Mouse (Mus musculus): ENCODE results near the gene Ankrd65. TPM values are rescaled to one million over a fixed set of nuclear protein-coding genes. Genes with fewer than 3 reads are reported as not detected.

Ankrd65 gene
- polyA plus RNA-seq (2014; fragmentation: Illumina TruSeq; extraction: RNeasy Lipid Tissue Mini Kit (QIAGEN cat#74804); ENCODE audit: low read depth, low replicate concordance), result not detected

GRCm38 (mm10) chr4:155790021-155790489 lies at the start of gene Ankrd65:
Gene Ankrd65 (plus strand): TSS chr4:155790439.

GRCm38 (mm10) chr4:155760613-155761355 lies 29.5 kb upstream of the Ankrd65 start, which contains the start of gene Atad3a:
Gene Atad3a (minus strand): TSS chr4:155761093.

GRCm38 (mm10) chr4:155774280-155774754 lies 15.9 kb upstream of the Ankrd65 start, which contains the start of gene Vwa1:
Gene Vwa1 (minus strand): TSS chr4:155774698.

GRCm38 (mm10) chr4:155785819-155786218 lies 4.4 kb upstream of the Ankrd65 start, which contains the start of gene Tmem88b:
Gene Tmem88b (minus strand): TSS chr4:155785874.

GRCm38 (mm10) chr4:155802741-155803339 lies 12.6 kb downstream of the Ankrd65 start, which contains the start of gene Mrpl20:
Gene Mrpl20 (plus strand): TSS chr4:155802878.

GRCm38 (mm10) chr4:155811929-155812664 lies 21.9 kb downstream of the Ankrd65 start, which contains the start of gene Ccnl2:
Gene Ccnl2 (plus strand): TSS chr4:155812489.

GRCm38 (mm10) chr4:155831205-155831766 lies 41.0 kb downstream of the Ankrd65 start, which contains the start of gene Aurkaip1:
Gene Aurkaip1 (plus strand): TSS chr4:155831272.

GRCm38 (mm10) chr4:155839483-155839910 lies 49.3 kb downstream of the Ankrd65 start, which contains the start of gene Mxra8:
Gene Mxra8 (plus strand): TSS chr4:155839680.

GRCm38 (mm10) chr4:155846871-155847578 lies 56.8 kb downstream of the Ankrd65 start, which contains the start of gene Dvl1:
Gene Dvl1 (plus strand): TSS chr4:155847402.

Other genes with a start within 250 kb of the Ankrd65 start
- 60.5 TPM for gene Nadk, start 228.1 kb upstream of the Ankrd65 start, polyA plus RNA-seq (2014; fragmentation: Illumina TruSeq; extraction: RNeasy Lipid Tissue Mini Kit (QIAGEN cat#74804); ENCODE audit: low read depth, low replicate concordance)
- 12.6 TPM for gene Slc35e2, start 189.0 kb upstream of the Ankrd65 start, polyA plus RNA-seq (2014; fragmentation: Illumina TruSeq; extraction: RNeasy Lipid Tissue Mini Kit (QIAGEN cat#74804); ENCODE audit: low read depth, low replicate concordance)
- 70.4 TPM for gene Cdk11b, start 165.6 kb upstream of the Ankrd65 start, polyA plus RNA-seq (2014; fragmentation: Illumina TruSeq; extraction: RNeasy Lipid Tissue Mini Kit (QIAGEN cat#74804); ENCODE audit: low read depth, low replicate concordance)
- not detected for gene Gm10563, start 145.0 kb upstream of the Ankrd65 start, polyA plus RNA-seq (2014; fragmentation: Illumina TruSeq; extraction: RNeasy Lipid Tissue Mini Kit (QIAGEN cat#74804); ENCODE audit: low read depth, low replicate concordance)
- gene Mmp23, start 137.1 kb upstream of the Ankrd65 start, polyA plus RNA-seq (2014; fragmentation: Illumina TruSeq; extraction: RNeasy Lipid Tissue Mini Kit (QIAGEN cat#74804); ENCODE audit: low read depth, low replicate concordance), result 0.54 TPM
- gene Mib2, start 121.2 kb upstream of the Ankrd65 start, polyA plus RNA-seq (2014; fragmentation: Illumina TruSeq; extraction: RNeasy Lipid Tissue Mini Kit (QIAGEN cat#74804); ENCODE audit: low read depth, low replicate concordance), result 1.3 TPM
- gene Fndc10, start 96.1 kb upstream of the Ankrd65 start, polyA plus RNA-seq (2014; fragmentation: Illumina TruSeq; extraction: RNeasy Lipid Tissue Mini Kit (QIAGEN cat#74804); ENCODE audit: low read depth, low replicate concordance), result not detected
- 110 TPM for gene Ssu72, start 85.6 kb upstream of the Ankrd65 start, polyA plus RNA-seq (2014; fragmentation: Illumina TruSeq; extraction: RNeasy Lipid Tissue Mini Kit (QIAGEN cat#74804); ENCODE audit: low read depth, low replicate concordance)
- gene Tmem240, start 55.6 kb upstream of the Ankrd65 start, polyA plus RNA-seq (2014; fragmentation: Illumina TruSeq; extraction: RNeasy Lipid Tissue Mini Kit (QIAGEN cat#74804); ENCODE audit: low read depth, low replicate concordance), result not detected
- gene Atad3a, start 29.3 kb upstream of the Ankrd65 start, polyA plus RNA-seq (2014; fragmentation: Illumina TruSeq; extraction: RNeasy Lipid Tissue Mini Kit (QIAGEN cat#74804); ENCODE audit: low read depth, low replicate concordance), result 5.1 TPM
- gene Vwa1, start 15.7 kb upstream of the Ankrd65 start, polyA plus RNA-seq (2014; fragmentation: Illumina TruSeq; extraction: RNeasy Lipid Tissue Mini Kit (QIAGEN cat#74804); ENCODE audit: low read depth, low replicate concordance), result 0.63 TPM
- 0.98 TPM for gene Tmem88b, start 4.6 kb upstream of the Ankrd65 start, polyA plus RNA-seq (2014; fragmentation: Illumina TruSeq; extraction: RNeasy Lipid Tissue Mini Kit (QIAGEN cat#74804); ENCODE audit: low read depth, low replicate concordance)
- gene Mrpl20, start 12.4 kb downstream of the Ankrd65 start, polyA plus RNA-seq (2014; fragmentation: Illumina TruSeq; extraction: RNeasy Lipid Tissue Mini Kit (QIAGEN cat#74804); ENCODE audit: low read depth, low replicate concordance), result 39.1 TPM
- gene Ccnl2, start 22.1 kb downstream of the Ankrd65 start, polyA plus RNA-seq (2014; fragmentation: Illumina TruSeq; extraction: RNeasy Lipid Tissue Mini Kit (QIAGEN cat#74804); ENCODE audit: low read depth, low replicate concordance), result 177 TPM
- gene Aurkaip1, start 40.8 kb downstream of the Ankrd65 start, polyA plus RNA-seq (2014; fragmentation: Illumina TruSeq; extraction: RNeasy Lipid Tissue Mini Kit (QIAGEN cat#74804); ENCODE audit: low read depth, low replicate concordance), result 4.8 TPM
- gene Mxra8, start 49.2 kb downstream of the Ankrd65 start, polyA plus RNA-seq (2014; fragmentation: Illumina TruSeq; extraction: RNeasy Lipid Tissue Mini Kit (QIAGEN cat#74804); ENCODE audit: low read depth, low replicate concordance), result 52.4 TPM
- gene Dvl1, start 57.0 kb downstream of the Ankrd65 start, polyA plus RNA-seq (2014; fragmentation: Illumina TruSeq; extraction: RNeasy Lipid Tissue Mini Kit (QIAGEN cat#74804); ENCODE audit: low read depth, low replicate concordance), result 1.5 TPM
- 0.13 TPM for gene Tas1r3, start 72.9 kb downstream of the Ankrd65 start, polyA plus RNA-seq (2014; fragmentation: Illumina TruSeq; extraction: RNeasy Lipid Tissue Mini Kit (QIAGEN cat#74804); ENCODE audit: low read depth, low replicate concordance)
- 7.8 TPM for gene Cptp, start 79.0 kb downstream of the Ankrd65 start, polyA plus RNA-seq (2014; fragmentation: Illumina TruSeq; extraction: RNeasy Lipid Tissue Mini Kit (QIAGEN cat#74804); ENCODE audit: low read depth, low replicate concordance)
- gene Ints11, start 79.1 kb downstream of the Ankrd65 start, polyA plus RNA-seq (2014; fragmentation: Illumina TruSeq; extraction: RNeasy Lipid Tissue Mini Kit (QIAGEN cat#74804); ENCODE audit: low read depth, low replicate concordance), result 2.7 TPM
- gene Pusl1, start 101.3 kb downstream of the Ankrd65 start, polyA plus RNA-seq (2014; fragmentation: Illumina TruSeq; extraction: RNeasy Lipid Tissue Mini Kit (QIAGEN cat#74804); ENCODE audit: low read depth, low replicate concordance), result 1.3 TPM
- gene Acap3, start 101.4 kb downstream of the Ankrd65 start, polyA plus RNA-seq (2014; fragmentation: Illumina TruSeq; extraction: RNeasy Lipid Tissue Mini Kit (QIAGEN cat#74804); ENCODE audit: low read depth, low replicate concordance), result 0.47 TPM
- gene Ube2j2, start 153.4 kb downstream of the Ankrd65 start, polyA plus RNA-seq (2014; fragmentation: Illumina TruSeq; extraction: RNeasy Lipid Tissue Mini Kit (QIAGEN cat#74804); ENCODE audit: low read depth, low replicate concordance), result 117 TPM
- 3.3 TPM for gene C1qtnf12, start 171.9 kb downstream of the Ankrd65 start, polyA plus RNA-seq (2014; fragmentation: Illumina TruSeq; extraction: RNeasy Lipid Tissue Mini Kit (QIAGEN cat#74804); ENCODE audit: low read depth, low replicate concordance)
- 6.1 TPM for gene B3galt6, start 202.2 kb downstream of the Ankrd65 start, polyA plus RNA-seq (2014; fragmentation: Illumina TruSeq; extraction: RNeasy Lipid Tissue Mini Kit (QIAGEN cat#74804); ENCODE audit: low read depth, low replicate concordance)
- 145 TPM for gene Sdf4, start 202.4 kb downstream of the Ankrd65 start, polyA plus RNA-seq (2014; fragmentation: Illumina TruSeq; extraction: RNeasy Lipid Tissue Mini Kit (QIAGEN cat#74804); ENCODE audit: low read depth, low replicate concordance)
- not detected for gene Tnfrsf4, start 223.4 kb downstream of the Ankrd65 start, polyA plus RNA-seq (2014; fragmentation: Illumina TruSeq; extraction: RNeasy Lipid Tissue Mini Kit (QIAGEN cat#74804); ENCODE audit: low read depth, low replicate concordance)
- gene Tnfrsf18, start 235.7 kb downstream of the Ankrd65 start, polyA plus RNA-seq (2014; fragmentation: Illumina TruSeq; extraction: RNeasy Lipid Tissue Mini Kit (QIAGEN cat#74804); ENCODE audit: low read depth, low replicate concordance), result not detected